In the genomic region with DNA sequence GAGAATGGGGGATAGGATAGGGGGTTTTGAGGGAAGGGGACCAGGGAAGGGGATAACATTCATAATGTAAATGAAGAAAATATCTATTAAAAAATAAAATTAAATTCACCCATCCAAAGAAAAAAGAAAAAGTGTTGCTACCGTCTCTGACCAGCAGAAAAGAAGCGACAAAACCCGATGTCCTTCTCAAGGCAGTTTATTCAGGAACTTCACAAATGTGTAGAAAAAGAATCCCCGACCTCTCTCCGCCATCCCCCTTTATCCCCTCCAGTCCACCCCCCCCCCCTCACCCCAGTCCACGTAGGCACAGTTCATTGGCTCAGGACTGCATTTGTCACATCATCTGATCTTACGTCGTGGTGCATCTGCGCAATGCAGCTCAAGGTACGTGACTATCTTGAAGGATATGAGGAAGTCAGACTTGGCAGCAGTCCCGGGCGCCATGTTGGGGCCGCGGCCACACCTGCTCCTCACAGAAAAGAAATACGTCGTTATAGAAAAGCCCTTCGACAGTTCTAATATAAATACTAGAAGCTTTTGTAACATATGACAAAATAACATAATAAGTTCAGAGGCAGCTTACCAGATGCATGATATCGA, we compare ENCODE assay signal across 24 mouse cellular contexts.
DNase-seq lines count a peak whose midpoint lies in the region; ATAC-seq and TF ChIP-seq lines count a peak whose summit lies in the region.
"Had no signal": no experiment of that assay in that cellular context is flagged by ENCODE, and none has a peak within 500 bp of the region (broad histone marks: within the 10 kb centered on the region; RNA-seq: fewer than 3 reads in every experiment).

No protein-coding gene starts in this region.

- no peaks in the 10 kb centered on the region for H3K79me2 ChIP-seq in MEL (ENCODE audit: control insufficient read depth, insufficient read depth, low read length, poor library complexity)

- peak in 1 of 2 experiments; percentile 53; a peak in 2 of 4 replicates for TF ChIP-seq POLR2A in MEL (IDR thresholded peaks at IDR 0.05; ENCODE audit: control insufficient read depth in 1 of 2, insufficient read depth in 1 of 2, low read depth in 1 of 2, low read length in 2 of 2, poor library complexity in 1 of 2)
- TF ChIP-seq POLR2A in brain, embryonic 14.5 days (IDR thresholded peaks at IDR 0.05; ENCODE audit: borderline replicate concordance, extremely low read depth, insufficient read depth, insufficient read length, poor library complexity, severe bottlenecking), result no peak

- H3K4me1 ChIP-seq in MEL (ENCODE audit: control insufficient read depth in 1 of 2, insufficient read depth in 2 of 2, low read length in 2 of 2), result peaks cover 14 to 17% of the 10 kb centered on the region in 2 experiments
- peaks cover 11% of the 10 kb centered on the region for H3K4me1 ChIP-seq in midbrain, embryonic 16.5 days (ENCODE audit: control insufficient read depth, insufficient read depth, low read length)

- no peak overlapping the region for H3K9ac ChIP-seq in MEL (ENCODE audit: control insufficient read depth, low read depth, low read length, poor library complexity, severe bottlenecking)
- H3K9ac ChIP-seq in midbrain, embryonic 16.5 days (ENCODE audit: low read depth, low read length), result no peak overlapping the region
- H3K9ac ChIP-seq: embryonic facial prominence, embryonic 13.5 days; embryonic facial prominence, embryonic 15.5 days; forebrain, embryonic 12.5 days had no signal

- H3K4me2 ChIP-seq in midbrain, embryonic 16.5 days (ENCODE audit: low read length), result no peak overlapping the region
- H3K4me2 ChIP-seq: embryonic facial prominence, embryonic 13.5 days; embryonic facial prominence, embryonic 15.5 days; forebrain, embryonic 12.5 days had no signal

- H3K9me3 ChIP-seq in MEL (replicated peaks; ENCODE audit: insufficient read depth, low read length), result no peaks in the 10 kb centered on the region
- no peaks in the 10 kb centered on the region for H3K9me3 ChIP-seq in midbrain, embryonic 16.5 days (replicated peaks; ENCODE audit: control insufficient read depth, low read length, poor library complexity, severe bottlenecking)
- H3K9me3 ChIP-seq: embryonic facial prominence, embryonic 13.5 days; embryonic facial prominence, embryonic 15.5 days; forebrain, embryonic 10.5 days; forebrain, embryonic 12.5 days had no signal

- no peak for TF ChIP-seq CTCF in MEL (IDR thresholded peaks at IDR 0.05 in 2 of 3, conservative IDR thresholded peaks at IDR 0.05 in 1 of 3; ENCODE audit: control insufficient read depth in 1 of 3, insufficient read depth in 1 of 3, low read depth in 2 of 3, low read length in 3 of 3, poor library complexity in 1 of 3, severe bottlenecking in 1 of 3)
- TF ChIP-seq CTCF in brain, embryonic 14.5 days (IDR thresholded peaks at IDR 0.05; ENCODE audit: borderline replicate concordance, extremely low read depth, insufficient read depth, insufficient read length), result no peak

- peak; percentile 6 to 68; a peak in 2 of 4 replicates for TF ChIP-seq EP300 in MEL (IDR thresholded peaks at IDR 0.05; ENCODE audit: low read depth in 1 of 2, low read length in 2 of 2)

- peak overlapping the region; percentile 31 for H3K27ac ChIP-seq in MEL (ENCODE audit: control insufficient read depth, low read depth, low read length)
- no peak overlapping the region for H3K27ac ChIP-seq in midbrain, embryonic 16.5 days (ENCODE audit: low read length)
- H3K27ac ChIP-seq: embryonic facial prominence, embryonic 13.5 days; embryonic facial prominence, embryonic 15.5 days; forebrain, embryonic 10.5 days; forebrain, embryonic 12.5 days had no signal

- ATAC-seq in midbrain, embryonic 16.5 days, result no peak
- ATAC-seq: activated CD4-positive, CD25-positive, alpha-beta regulatory T cell, adult 4 months; forebrain, embryonic 14.5 days; forebrain, embryonic 16.5 days had no signal

- H3K36me3 ChIP-seq in MEL (ENCODE audit: control insufficient read depth in 1 of 2, insufficient read depth in 2 of 2, low read length in 2 of 2), result peaks cover 0 to 24% of the 10 kb centered on the region in 2 experiments; a peak in 2 of 4 replicates
- H3K36me3 ChIP-seq in midbrain, embryonic 16.5 days (ENCODE audit: control insufficient read depth, insufficient read depth, low read length), result no peaks in the 10 kb centered on the region
- H3K36me3 ChIP-seq: embryonic facial prominence, embryonic 13.5 days; embryonic facial prominence, embryonic 15.5 days; forebrain, embryonic 10.5 days; forebrain, embryonic 12.5 days had no signal

- peak; percentile 94 for DNase-seq in MEL (ENCODE audit: low read depth, low spot score)
- peak; percentile 8 for DNase-seq in MEL-GATA-1-ER (ENCODE audit: extremely low read depth, low read depth)
- DNase-seq in brain, embryonic 14.5 days (ENCODE audit: low read depth), result peak; percentile 18
- DNase-seq in layer of hippocampus, postnatal 14 days (ENCODE audit: low spot score in 2 of 2), result no peak
- DNase-seq in retina, postnatal 1 day, result no peak
- DNase-seq: adrenal gland, adult 8-10 months; adrenal gland, postnatal 14 days; adrenal gland, postnatal 36 days; cerebellum, adult 11 months; cerebellum, adult 18-20 months; cerebellum, adult 8-10 months; cerebellum, adult 9-11 months; cerebellum, postnatal 14 days; cerebellum, postnatal 36 days; embryo, embryonic 11 days had no signal

- no peak overlapping the region; a peak in 1 of 4 replicates for H3K4me3 ChIP-seq in MEL (ENCODE audit: control insufficient read depth in 1 of 2, insufficient read depth in 1 of 2, low read depth in 2 of 2, low read length in 2 of 2)
- H3K4me3 ChIP-seq in midbrain, embryonic 16.5 days (ENCODE audit: low read depth, low read length), result no peak overlapping the region
- H3K4me3 ChIP-seq: embryonic facial prominence, embryonic 13.5 days; embryonic facial prominence, embryonic 15.5 days; erythroblast, embryonic 14.5 days; forebrain, embryonic 10.5 days; forebrain, embryonic 12.5 days had no signal

- TF ChIP-seq RAD21 in MEL (IDR thresholded peaks at IDR 0.05; ENCODE audit: low read depth, low read length), result no peak

- 95% methylated on average over 18 of the region's 18 CpGs for WGBS in midbrain, embryonic 16.5 days

- H3K27me3 ChIP-seq in MEL (ENCODE audit: control insufficient read depth in 1 of 2, insufficient read depth in 2 of 2, low read length in 2 of 2), result no peaks in the 10 kb centered on the region
- no peaks in the 10 kb centered on the region for H3K27me3 ChIP-seq in midbrain, embryonic 16.5 days (ENCODE audit: control insufficient read depth, insufficient read depth, low read depth, low read length)
- H3K27me3 ChIP-seq: embryonic facial prominence, embryonic 13.5 days; embryonic facial prominence, embryonic 15.5 days; forebrain, embryonic 12.5 days had no signal

TF ChIP-seq in MEL, 35 proteins besides CTCF, POLR2A, EP300 and RAD21:
- TF ChIP-seq TAL1 (IDR thresholded peaks at IDR 0.05; ENCODE audit: low read length), result no peak
- TF ChIP-seq MAZ (IDR thresholded peaks at IDR 0.05; ENCODE audit: low read depth, low read length), result no peak
- peak; percentile 65; the same call in 1 of the 2 replicates for TF ChIP-seq ETS1 (IDR thresholded peaks at IDR 0.05; ENCODE audit: low read depth, low read length)
- TF ChIP-seq UBTF (IDR thresholded peaks at IDR 0.05; ENCODE audit: borderline replicate concordance, insufficient read depth, low read depth, low read length), result no peak
- TF ChIP-seq JUND (IDR thresholded peaks at IDR 0.05; ENCODE audit: low read depth, low read length), result no peak
- no peak for TF ChIP-seq ZNF384 (IDR thresholded peaks at IDR 0.05; ENCODE audit: low read depth, low read length)
- TF ChIP-seq TBP (IDR thresholded peaks at IDR 0.05; ENCODE audit: low read depth, low read length), result peak; percentile 65
- TF ChIP-seq MAFK (IDR thresholded peaks at IDR 0.05; ENCODE audit: borderline replicate concordance, low read depth, low read length), result no peak
- peak; percentile 35; the same call in 1 of the 2 replicates for TF ChIP-seq ELF1 (IDR thresholded peaks at IDR 0.05; ENCODE audit: low read depth, low read length)
- no peak for TF ChIP-seq ZKSCAN1 (IDR thresholded peaks at IDR 0.05; ENCODE audit: low read depth, low read length)
- peak; percentile 64 for TF ChIP-seq HCFC1 (IDR thresholded peaks at IDR 0.05; ENCODE audit: low read depth, low read length)
- peak; percentile 67 for TF ChIP-seq USF1 (IDR thresholded peaks at IDR 0.05; ENCODE audit: low read depth, low read length)
- TF ChIP-seq RCOR1 (IDR thresholded peaks at IDR 0.05; ENCODE audit: low read depth, low read length), result no peak
- peak; percentile 73 for TF ChIP-seq NRF1 (IDR thresholded peaks at IDR 0.05; ENCODE audit: insufficient read depth, low read depth, low read length, poor library complexity, severe bottlenecking)
- no peak for TF ChIP-seq MYB (IDR thresholded peaks at IDR 0.05; ENCODE audit: low read depth, low read length)
- no peak for TF ChIP-seq GATA1 (IDR thresholded peaks at IDR 0.05; ENCODE audit: low read depth, low read length)
- TF ChIP-seq TCF12 (IDR thresholded peaks at IDR 0.05; ENCODE audit: low read depth, low read length), result no peak; the same call in 1 of the 2 replicates
- TF ChIP-seq ZMIZ1 (IDR thresholded peaks at IDR 0.05; ENCODE audit: low read depth, low read length), result peak; percentile 50; the same call in 1 of the 2 replicates
- TF ChIP-seq KAT2A (conservative IDR thresholded peaks at IDR 0.05; ENCODE audit: low read depth, low read length), result no peak
- TF ChIP-seq MEF2A (IDR thresholded peaks at IDR 0.05; ENCODE audit: extremely low read depth, insufficient replicate concordance, low read depth, low read length, poor library complexity, severe bottlenecking), result no peak
- peak; percentile 38; the same call in 1 of the 2 replicates for TF ChIP-seq SIN3A (IDR thresholded peaks at IDR 0.05; ENCODE audit: low read length)
- peak; percentile 47 for TF ChIP-seq NELFE (IDR thresholded peaks at IDR 0.05; ENCODE audit: low read depth, low read length)
- no peak for TF ChIP-seq CHD1 (IDR thresholded peaks at IDR 0.05; ENCODE audit: low read depth, low read length)
- no peak for TF ChIP-seq E2F4 (IDR thresholded peaks at IDR 0.05; ENCODE audit: borderline replicate concordance, low read depth, low read length)
- no peak for TF ChIP-seq USF2 (IDR thresholded peaks at IDR 0.05; ENCODE audit: borderline replicate concordance in 1 of 2, insufficient read depth in 1 of 2, low read depth in 1 of 2, low read length in 2 of 2)
- TF ChIP-seq MAX (IDR thresholded peaks at IDR 0.05; ENCODE audit: low read length), result 0 out of 2 replicates have a peak, but pooled peaks have one; percentile 19

Comparison
In these comparisons a context has a peak if more than half of its experiments do, and no peak if none do; other contexts are left out.
1. DNase-seq: peak in MEL (single experiment), MEL-GATA-1-ER (single experiment) and brain, embryonic 14.5 days (single experiment); none in layer of hippocampus, postnatal 14 days (0 of 2) and retina, postnatal 1 day (single experiment).